Mouse (Mus musculus): Measurements from ENCODE around the gene Abat. TPM values are rescaled to one million over a fixed set of nuclear protein-coding genes. Genes with fewer than 3 reads are reported as not detected.

The Abat gene
- total RNA-seq, 2 experiments from 2014 or later, result 134 to 146 TPM

DNA sequence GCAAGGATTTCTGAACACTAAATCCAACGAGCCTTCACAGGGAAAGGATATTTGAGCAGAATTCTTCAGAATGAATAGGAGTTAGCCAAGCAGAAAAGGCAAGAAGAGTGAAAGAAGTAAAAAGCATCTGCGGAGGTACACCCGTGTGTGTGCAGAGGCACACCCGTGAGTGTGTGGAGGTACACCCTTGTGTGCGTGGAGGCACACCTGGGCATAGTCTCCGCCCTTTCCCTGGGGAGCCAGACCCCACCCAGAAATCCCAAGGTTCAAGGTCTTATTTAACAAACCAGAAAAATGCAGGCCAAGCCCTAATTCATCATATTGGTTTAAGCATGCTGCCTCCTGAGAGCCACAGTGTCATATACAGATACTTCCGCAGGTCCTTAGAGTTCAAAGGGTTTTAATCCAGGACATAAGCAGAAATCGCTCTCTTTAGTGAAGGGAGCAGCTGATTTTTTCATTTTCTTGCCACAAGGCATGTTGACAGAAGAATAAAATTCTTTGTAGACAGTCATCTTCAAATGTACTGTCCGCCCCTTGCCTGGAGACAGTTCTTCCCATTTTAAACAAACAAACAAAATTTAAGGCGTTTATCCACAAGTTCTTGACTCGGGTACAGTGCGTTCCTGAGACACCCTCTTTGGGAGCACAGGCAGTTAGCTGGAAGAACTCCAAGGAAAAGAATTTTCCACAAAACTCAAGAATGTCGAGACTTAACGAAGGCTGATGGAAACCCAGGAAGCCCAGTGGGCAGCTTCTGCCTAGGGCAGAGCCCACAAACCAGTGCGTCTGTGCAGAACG is 107.3 kb downstream of the Abat start:
- DNase-seq (ENCODE audit: low spot score in 2 of 2), result no peak

DNA sequence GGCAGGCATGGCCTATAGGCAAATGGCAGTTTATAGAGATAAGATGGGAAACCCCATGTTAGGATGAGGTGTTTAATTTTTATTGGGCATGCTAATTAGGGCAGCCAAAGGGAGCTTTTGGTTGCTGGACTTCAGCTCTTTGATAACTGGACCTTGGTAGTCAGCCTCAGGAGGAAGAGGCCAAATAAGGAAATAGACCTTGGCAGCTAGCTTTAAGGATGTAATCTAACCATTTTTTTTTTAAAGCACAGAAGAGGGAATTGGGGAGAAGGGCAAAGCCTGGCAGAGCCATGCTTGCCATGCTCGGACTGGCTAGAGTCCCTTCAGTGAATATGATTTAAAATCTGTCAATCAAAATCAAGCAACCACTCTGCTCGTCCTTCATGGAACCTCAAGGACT is 117.2 kb downstream of the Abat start:
- no peak for DNase-seq (ENCODE audit: low spot score in 2 of 2)

DNA sequence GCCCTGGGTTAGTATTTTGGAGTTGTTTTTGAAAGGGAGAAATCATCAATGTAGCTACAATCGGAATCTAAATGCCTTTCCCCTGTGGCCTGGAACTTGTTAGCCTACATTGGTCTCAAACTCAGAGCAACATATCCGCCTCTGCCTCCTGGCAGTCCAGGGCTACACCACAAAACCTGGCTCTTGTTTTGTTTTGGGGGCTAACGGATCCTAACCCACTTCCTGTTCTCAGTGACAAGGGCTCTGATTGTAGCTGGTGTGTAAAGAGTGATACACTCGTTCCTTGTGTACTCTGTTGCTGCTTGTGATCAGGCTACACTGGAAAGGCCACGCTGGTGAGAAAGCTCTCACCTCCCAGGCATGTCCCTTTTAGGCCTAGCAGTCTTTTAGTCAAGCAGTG is 118.2 kb downstream of the Abat start:
- DNase-seq (ENCODE audit: low spot score in 2 of 2), result no peak

DNA sequence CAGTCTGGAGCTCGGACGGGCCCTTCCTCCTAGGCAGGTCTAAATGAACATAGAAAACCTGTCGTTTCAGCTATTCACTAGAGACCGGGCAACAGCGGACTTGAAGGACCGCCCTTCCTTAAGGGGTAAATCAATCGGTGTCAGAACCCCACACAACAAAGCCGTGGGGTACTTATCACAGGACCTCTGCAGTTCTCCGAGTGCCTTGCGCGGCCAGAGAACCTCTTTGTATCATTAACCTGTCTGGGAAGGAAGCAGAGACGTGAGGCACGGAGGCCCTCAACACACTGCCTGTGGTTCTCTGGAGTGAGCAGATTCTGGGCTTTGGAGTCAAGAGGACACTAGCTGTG is 123.6 kb downstream of the Abat start:
- DNase-seq (ENCODE audit: low spot score in 2 of 2), result no peak

DNA sequence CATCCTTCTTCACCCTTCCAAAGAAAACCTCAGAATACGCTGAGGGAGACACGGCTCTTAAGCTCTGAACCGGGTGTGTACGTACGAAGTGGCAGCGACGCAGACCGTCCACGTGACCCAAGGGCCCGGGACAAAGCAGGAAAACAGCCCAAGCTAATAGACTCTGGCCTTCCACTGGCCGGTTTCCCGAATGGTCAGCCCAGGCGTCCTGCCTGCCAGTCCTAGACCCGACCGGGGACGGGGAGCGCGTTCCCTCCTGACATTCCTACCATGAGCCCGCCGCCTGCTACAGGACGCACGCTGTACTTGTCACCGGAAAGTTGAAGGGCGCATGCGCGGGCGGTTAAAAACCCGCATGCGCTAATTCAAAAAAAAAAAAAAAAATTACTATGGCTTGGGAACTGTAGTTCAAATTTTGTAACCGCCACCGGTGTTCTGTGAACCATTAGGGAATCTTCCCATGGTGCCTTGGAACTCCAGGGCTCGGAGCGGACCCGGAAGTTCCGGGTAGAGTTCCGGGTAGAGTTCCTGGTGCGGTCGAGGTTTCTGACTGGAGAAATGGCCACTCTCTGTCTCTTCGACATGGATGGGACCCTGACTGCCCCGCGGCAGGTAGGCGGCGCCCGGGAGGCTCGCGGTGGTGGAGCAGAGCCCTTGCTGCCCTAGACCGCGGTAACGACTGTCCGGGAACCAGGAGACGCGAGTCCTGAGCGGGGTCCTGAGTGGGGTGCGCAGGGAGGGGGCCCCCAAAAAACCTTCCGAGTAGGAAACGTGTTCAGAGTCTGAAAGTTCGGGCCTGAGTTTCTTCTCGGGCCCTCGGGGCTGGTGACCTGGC is 124.2 kb downstream of the Abat start, which contains the start of the genes Pmm2 and Tmem186:
TSS of gene Pmm2 (plus strand) at position 458 of the 835 bp plus-strand sequence.
TSS of gene Tmem186 (minus strand) at position 496 of the 835 bp plus-strand sequence.
- peak; percentile 84 to 91 for DNase-seq (ENCODE audit: low spot score in 2 of 2)

DNA sequence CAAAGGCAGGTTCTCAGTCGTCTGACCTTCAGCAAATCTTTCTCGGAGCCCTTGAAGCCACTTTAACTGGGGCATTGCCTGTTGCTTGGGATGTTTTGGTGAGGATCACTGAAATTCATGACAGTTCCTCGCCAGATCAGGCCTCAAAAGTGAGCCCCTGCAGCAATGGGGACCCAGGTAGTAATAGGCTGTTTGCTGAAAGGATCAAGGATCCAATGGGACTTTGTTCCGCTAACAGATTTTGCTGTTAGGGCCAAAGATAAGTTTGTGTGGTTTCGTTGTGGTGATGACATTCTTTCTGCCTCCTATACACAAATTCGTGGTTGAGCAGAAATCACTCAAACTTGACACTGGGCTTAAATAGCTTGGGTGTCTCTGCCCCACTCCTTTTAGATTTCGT is 124.9 kb downstream of the Abat start:
- no peak for DNase-seq (ENCODE audit: low spot score in 2 of 2)

DNA sequence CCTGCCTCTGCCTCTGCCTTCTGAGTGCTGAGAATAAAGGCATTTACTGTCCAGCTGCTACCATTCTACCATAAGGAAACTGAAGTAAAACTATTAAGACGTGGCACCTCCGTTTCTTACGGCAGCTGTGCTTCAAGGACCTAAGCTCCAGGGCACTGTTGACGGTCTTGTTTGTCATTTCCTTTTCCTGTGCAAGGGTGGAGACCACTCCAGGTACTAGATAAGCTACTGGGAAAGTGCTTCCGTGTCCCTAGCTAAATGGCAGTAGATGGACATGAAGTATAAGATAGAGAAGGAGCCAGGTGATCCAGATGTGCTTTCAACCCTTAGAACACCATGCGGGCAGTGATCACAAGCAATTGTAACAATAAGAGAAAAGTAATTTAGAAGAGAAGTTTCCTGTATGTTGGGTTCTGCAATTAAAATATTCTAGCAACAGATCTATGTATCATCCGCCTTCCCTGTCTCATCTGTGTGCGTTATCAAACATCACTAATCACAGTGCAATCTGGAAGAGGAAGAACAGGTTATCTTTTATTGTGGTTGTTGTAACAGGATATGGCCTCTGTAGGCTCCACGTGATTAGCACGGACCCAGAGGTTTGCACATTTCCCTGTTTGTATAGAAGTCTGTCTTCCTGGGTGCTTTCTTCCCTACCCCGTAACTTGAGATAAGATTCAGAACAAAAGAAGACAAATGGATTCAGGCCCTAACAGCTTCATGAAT is 126.4 kb downstream of the Abat start:
- DNase-seq (ENCODE audit: low spot score in 2 of 2), result no peak

DNA sequence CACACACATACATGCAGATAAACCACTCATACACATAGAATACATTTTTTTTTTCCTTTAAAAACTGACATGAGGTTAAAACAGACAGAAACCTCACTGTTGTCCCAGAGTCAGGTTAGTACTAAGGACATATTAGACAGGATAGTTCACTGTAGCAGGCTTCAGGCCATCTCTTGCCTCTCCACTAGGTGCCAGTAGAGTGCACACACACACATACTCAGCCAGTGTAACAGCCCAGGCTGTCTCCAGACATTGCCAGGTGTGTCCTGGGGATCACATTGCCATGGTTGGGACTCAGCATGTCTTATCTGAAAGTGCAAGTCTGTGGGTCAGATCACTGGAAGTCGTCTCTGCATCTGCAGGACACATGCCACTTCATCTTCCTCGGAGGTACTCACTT is 130.6 kb downstream of the Abat start:
- DNase-seq (ENCODE audit: low spot score in 2 of 2), result peak in 1 of 2 experiments; percentile 66

DNA sequence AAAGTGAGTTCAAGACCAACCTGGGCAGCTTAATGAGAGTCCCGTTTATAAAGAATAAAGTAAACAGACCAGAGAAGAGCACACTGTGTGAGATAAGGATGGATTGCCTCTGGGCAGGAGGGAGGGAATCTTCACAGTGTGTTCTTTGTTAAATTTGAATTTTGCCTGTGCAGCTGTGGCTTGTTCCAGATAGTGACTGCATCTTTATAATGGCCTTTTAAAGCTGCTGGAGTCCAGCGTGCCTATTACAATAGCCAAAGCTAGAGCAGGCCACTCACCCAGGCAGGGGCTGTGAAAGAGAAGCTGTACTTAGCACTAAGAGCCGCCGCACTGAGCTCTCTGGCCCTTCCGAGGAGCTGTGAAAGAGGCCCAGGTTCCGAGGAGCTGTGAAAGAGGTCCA is 132.3 kb downstream of the Abat start:
- DNase-seq (ENCODE audit: low spot score in 2 of 2), result peak in 1 of 2 experiments; percentile 25

DNA sequence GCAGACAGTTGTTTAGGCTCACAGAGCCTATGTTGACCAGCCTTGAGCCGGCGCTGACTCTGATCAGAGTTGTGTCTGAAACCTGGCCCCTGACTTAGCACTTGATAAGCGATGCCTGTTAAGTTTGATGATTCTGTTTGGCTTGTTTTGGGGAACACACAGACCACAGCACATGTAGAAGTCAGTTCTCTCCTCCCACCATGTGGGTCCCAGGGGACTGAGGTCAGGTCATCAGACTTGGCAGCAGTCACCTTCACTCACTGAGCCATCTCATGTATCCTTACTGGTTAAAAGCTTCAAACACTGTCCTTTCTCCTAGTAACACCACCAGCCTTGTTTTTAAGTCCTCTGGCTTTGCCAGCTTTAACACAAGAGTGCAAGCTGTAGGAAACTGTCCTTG is 136.8 kb downstream of the Abat start:
- DNase-seq (ENCODE audit: low spot score in 2 of 2), result no peak

DNA sequence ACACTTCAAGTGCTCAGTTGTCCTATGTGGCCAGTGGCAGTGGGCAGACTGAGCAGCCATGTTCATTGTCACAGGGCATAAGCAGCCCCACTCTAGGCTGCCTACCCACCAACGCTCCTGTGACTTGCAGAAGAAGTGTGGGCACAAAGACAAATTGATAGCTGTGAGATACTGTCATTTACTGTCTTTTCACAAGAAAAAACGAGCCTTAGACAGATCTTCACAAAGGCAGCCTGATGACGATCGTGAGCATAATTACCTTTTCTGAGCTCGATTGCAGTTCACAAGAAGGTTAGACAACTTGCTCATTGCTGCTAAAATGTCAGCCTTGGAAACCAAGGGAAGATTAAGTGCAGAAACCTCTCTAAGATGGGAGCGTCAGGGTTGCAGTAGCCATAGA is 141.9 kb downstream of the Abat start:
- no peak for DNase-seq (ENCODE audit: low spot score in 2 of 2)

DNA sequence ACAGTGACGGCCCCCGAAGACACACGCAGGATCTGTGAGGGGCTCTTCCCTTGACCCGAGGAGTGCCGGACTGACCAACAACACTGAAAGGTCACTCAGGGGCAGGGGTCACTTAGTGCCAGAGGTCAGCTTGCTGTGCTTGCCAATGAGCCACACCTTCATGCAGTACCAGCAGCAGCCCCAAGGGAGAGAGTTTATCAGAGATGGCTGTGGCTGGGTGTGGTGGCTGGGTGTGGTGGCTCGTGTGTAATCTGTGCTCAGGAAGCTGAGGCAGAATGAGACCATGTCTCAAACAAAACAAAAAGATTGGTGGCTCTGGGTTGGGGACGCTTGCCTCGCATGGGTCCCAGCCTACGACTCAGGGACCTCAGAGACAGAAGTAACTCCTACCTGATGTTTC is 142.4 kb downstream of the Abat start:
- no peak for DNase-seq (ENCODE audit: low spot score in 2 of 2)

DNA sequence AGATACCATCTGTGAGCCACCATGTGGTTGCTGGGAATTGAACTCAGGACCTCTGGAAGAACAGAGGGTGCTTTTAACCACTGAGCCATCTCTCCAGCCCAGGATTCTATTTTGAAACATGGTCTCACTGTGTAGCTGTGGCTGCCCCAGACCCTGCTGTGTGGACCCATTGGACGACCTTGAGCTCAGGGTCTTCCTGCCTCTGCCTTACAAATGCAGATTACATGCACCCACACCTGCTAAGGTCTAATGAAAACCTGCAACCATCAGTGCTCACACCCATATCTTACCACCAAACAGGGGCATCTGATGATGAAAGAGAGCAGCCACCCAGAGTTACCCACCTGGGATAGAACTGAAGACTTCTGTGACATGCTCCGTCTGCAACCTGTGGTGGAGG is 143.0 kb downstream of the Abat start:
- no peak for DNase-seq (ENCODE audit: low spot score in 2 of 2)

DNA sequence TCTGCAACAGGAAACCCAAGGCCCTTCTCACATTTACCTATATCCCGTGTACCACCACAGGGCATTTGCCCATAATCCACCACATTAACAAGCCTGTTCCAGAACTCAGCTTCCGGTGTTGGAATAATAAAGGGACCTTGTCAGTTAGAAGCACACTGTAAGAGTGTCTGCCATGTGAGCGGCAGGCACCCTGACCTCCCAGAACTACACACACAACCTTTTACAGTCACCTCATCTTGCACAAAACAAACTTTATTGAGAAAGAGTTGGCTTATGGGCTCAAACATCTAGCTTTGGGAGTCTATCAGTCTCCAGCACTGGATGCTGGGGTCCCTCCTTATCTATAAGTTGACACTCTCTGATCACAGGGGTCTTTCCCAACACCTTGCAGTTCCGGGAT is 145.1 kb downstream of the Abat start:
- DNase-seq (ENCODE audit: low spot score in 2 of 2), result no peak

DNA sequence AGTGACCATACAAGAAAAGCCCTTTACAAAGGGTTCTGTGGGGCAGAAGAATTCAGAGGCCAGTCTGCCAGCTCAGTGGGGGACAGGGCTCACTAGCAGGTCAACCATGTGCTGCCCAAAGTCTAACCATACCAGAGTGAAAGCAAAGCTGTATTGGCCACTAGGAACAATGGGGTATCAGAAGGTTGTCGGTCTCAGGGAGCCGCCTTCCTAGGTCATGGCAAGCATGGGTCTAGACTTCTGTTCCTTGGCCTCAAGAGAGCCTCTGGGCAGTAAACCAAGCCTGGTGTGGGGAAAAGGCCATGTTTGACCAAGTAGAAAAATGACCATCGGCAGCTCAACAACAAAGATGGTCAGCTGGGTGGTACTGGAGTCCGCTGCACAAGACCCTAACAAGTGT is 145.5 kb downstream of the Abat start:
- DNase-seq (ENCODE audit: low spot score in 2 of 2), result no peak

DNA sequence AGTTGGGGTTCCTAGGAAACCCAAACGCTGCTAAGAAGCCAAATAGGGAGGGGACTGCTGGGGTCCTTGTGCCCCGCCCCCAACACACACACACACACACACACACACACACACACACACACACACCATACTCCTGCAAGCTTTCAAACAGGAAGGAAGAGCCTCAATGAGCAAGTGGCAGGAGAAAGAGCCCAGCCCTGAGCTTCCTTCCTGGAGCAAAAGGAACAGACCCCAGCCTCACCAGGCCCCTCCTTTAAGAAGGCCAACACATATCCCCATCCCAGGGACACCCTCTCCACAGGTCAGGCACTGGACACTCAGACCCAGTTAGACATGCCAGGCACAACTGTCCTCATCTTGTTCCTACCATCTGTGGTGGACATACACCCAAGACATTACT is 149.8 kb downstream of the Abat start:
- DNase-seq (ENCODE audit: low spot score in 2 of 2), result no peak

DNA sequence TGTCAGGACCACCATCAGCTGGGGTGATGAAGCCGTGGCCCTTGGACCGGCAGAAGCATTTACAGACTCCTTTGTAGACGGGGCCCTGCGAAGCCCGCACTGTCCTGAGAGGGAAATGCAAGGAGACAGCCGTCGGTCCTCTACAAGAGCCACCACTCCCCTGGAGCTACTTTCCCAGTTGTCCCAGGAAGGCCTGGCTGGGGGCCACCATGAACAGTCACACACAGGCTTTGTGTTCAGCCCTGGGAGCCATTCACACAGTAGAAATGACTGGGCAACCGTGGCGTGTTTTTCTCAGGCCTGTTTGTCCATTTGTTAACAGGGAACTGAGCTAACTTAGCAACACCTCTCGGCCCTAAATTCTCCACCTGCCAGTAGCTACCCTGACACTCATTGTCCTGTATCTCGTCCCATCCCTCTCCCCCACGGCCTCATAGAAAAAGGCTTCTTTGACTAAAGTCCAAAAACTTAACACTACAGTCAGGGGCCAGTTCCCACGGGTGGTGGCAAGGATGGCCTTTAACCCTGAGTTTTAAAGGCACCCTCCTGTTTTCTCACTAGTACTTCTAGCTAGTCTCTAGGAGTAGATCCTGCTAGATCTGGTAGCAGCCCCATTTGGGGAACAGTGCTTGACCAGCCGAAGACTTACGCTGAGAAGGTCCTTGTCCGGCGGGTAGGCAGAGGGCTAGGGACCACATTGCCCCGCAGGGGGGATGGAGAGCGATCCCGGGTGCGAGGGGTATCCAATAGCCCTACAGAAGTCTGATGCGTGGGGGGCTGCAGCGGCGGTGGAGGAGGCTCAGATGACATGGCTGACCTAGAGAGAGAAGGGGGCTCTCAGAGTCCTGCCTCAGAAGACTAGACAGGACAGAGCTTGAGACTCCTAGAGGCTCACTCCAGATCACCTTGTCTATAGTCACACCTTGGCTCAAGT is 150.6 kb downstream of the Abat start:
- DNase-seq (ENCODE audit: low spot score in 2 of 2), result peak in 1 of 2 experiments; percentile 33

DNA sequence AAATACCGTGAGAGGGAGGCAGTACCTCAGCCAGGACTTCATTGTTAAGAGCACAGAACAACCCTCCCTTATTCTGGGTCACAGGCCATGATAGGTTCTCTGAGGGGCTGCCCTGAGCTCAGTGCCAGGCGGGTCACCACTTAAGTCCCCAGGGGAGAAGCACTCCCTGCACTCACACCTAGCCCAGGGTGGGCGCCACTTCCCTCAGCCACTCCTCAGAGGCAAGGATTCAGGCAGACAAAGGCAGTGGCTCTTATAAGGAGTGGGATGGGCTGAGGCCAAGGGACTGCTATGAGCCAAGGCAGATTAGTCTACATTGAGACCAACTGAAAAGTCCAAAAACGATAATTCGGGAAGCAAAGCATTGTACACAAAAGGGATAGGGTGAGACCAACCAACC is 152.1 kb downstream of the Abat start:
- no peak for DNase-seq (ENCODE audit: low spot score in 2 of 2)

DNA sequence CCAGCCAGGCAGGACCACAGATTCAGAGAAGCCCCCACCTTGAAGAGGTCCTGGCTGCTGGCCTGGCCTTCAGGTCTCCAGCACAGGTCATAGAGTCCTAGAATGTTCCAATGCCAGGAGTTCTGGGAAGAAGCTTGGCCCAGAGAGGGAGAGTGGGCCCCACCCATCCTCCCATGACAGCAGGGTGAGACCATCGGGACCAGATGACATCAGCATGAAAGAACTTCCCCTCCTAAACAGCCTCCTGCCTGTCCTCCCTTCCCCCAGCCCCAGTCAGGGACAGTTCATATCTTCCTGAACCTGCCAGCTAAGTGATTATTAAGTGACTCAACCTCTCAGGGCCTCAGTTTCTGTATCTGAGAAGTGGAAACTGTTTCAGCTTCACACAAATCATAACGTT is 153.2 kb downstream of the Abat start:
- DNase-seq (ENCODE audit: low spot score in 2 of 2), result no peak

DNA sequence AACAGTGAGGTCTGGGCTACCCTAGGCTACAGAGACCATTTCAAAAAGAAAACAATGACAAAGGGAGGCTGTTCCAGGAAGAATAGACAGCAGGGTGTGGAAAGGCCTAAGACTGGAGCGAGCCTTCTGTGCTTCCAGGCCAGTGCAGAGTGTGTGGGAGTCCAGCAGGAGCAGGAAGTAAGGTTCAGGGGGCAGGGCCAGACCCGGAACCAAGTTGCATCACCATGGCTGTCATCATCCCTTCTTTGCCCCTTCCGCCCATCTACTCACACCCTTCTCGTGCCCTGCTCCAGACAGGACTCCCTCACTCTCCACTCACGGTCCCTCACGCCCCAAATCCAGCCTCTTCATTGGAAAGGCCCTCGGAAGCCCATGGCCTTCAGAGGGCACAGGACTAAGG is 154.0 kb downstream of the Abat start:
- DNase-seq (ENCODE audit: low spot score in 2 of 2), result no peak

DNA sequence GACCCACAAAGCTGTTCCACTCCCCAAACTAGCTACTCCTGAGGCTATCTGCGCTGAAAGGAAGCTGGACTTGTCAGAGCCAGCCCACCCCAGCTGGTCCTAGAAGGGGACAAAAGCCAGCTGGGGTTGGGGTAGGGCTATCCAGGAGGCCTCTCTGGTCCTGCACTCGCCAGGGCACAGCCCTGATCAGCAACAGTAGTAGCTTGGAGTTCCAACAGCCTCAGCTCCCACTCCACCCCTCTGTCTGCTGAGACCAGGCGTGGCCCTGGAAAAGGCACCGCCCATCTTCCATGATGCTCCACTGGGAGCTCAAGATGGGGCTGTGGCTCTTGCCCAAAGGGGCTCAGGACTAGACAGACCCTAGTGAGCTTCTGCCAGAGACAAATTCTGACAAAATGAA is 154.6 kb downstream of the Abat start:
- DNase-seq (ENCODE audit: low spot score in 2 of 2), result no peak
